Mouse (Mus musculus): ENCODE results near the gene Zfp341. TPM values are rescaled to one million over a fixed set of nuclear protein-coding genes. Genes with fewer than 3 reads are reported as not detected.
A peak's percentile ranks its signal among the peaks of the same experiment; 100 is the strongest.

Zfp341 gene
- polyA plus RNA-seq, 1 experiment from 2014 or later, result 2.1 TPM

DNA sequence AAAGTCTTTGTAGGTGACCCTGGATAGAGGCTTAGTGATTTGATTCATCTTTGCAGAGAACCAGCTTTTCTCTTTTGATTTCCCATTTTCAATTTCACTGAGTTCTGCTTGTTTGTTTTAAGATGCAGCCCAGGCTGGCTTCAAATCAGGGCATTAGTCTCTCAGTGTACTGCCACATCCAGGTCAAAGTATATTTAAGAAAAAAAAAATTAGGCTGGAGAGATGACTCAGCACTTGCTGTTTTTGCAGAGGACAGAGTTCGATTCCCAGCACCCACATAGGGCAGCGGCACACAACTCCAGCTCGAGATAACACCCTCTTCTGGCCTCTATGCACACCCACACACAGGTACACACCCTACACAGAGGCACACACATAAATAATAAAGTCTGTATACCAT is 21.9 kb upstream of the Zfp341 start:
- no peak overlapping the region for H3K4me2 ChIP-seq (replicated peaks)
- H3K27me3 ChIP-seq, result no peaks in the 10 kb centered on the region
- H3K4me3 ChIP-seq (replicated peaks), result no peak overlapping the region
- no peaks in the 10 kb centered on the region for H3K9me3 ChIP-seq
- ATAC-seq, result no peak
- WGBS, result 88% methylated on average over 3 of the region's 3 CpGs
- peaks cover 9% of the 10 kb centered on the region; the same call in 1 of the 2 replicates for H3K36me3 ChIP-seq
- no peaks in the 10 kb centered on the region for H3K4me1 ChIP-seq (replicated peaks)
- no peak overlapping the region for H3K9ac ChIP-seq (replicated peaks)
- H3K27ac ChIP-seq, result no peak overlapping the region

GRCm38 (mm10) chr2:154593025-154593424 is 20.1 kb upstream of the Zfp341 start:
- Histone ChIP-seq H3K4me1 (replicated peaks) (no peaks in the 10 kb centered on the region), H3K27ac (no peak overlapping the region), H3K9me3 (no peaks in the 10 kb centered on the region), H3K4me2 (replicated peaks) (no peak overlapping the region), H3K4me3 (replicated peaks) (no peak overlapping the region), H3K9ac (replicated peaks) (no peak overlapping the region), H3K36me3 (peaks cover 6% of the 10 kb centered on the region; the same call in 1 of the 2 replicates), H3K27me3 (no peaks in the 10 kb centered on the region)
- whole genome bisulfite sequencing, result 73% methylated on average over 3 of the region's 3 CpGs
- ATAC-seq, result no peak

DNA sequence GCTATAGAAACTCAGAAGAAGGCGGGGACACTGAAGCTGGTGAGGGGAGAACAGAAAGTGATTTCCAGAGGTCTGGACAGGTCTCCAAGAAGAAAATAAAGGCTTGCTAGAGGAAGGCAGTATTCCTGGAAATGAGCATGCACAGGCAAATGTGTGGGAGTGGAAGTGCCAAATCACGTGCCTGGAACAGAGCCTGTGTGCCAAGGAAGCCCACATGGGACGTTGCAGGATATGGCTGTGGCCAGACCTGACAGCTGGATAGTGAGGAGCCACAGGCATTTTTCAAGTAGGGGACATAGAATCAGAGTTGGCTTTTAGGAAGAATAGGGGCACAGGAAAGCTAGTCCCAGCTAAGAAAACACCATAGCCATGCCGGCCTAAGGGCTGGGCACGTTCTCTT is 17.3 kb upstream of the Zfp341 start:
- no peaks in the 10 kb centered on the region for H3K4me1 ChIP-seq (replicated peaks)

DNA sequence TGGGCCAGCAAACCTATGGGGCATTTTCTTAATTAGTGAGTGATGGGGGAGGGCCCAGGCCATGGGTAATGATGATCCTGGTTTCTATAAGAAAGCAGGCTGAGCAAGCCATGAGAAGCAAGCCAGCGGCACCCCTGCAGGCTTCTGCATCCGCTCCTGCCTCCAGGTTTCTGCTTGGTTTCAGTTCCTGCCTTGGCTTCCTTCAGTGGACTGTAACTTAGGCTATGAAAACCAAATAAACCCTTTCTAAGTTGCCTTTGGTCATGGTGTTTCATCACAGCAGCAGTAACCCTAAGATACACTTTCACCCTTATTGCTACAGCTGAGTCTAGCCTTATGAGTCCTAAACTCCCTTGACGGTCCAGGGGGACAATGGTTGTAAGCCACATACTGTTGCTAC is 15.7 kb upstream of the Zfp341 start:
- Histone ChIP-seq H3K4me1 (replicated peaks) (no peaks in the 10 kb centered on the region), H3K27ac (no peak overlapping the region), H3K9ac (replicated peaks) (no peak overlapping the region), H3K4me2 (replicated peaks) (no peak overlapping the region), H3K4me3 (replicated peaks) (no peak overlapping the region), H3K27me3 (no peaks in the 10 kb centered on the region), H3K9me3 (no peaks in the 10 kb centered on the region), H3K36me3 (peaks cover 6% of the 10 kb centered on the region; the same call in 1 of the 2 replicates)
- ATAC-seq, result no peak
- 86% methylated on average over 3 of the region's 3 CpGs for WGBS

More for the DNA sequence above, 17.3 kb upstream of the Zfp341 start:
- H3K4me2 ChIP-seq (replicated peaks), result no peak overlapping the region
- no peak overlapping the region for H3K4me3 ChIP-seq (replicated peaks)
- WGBS, result 82% methylated on average over 5 of the region's 5 CpGs
- no peak overlapping the region for H3K9ac ChIP-seq (replicated peaks)
- H3K27me3 ChIP-seq, result no peaks in the 10 kb centered on the region
- no peak for ATAC-seq
- peaks cover 6% of the 10 kb centered on the region; the same call in 1 of the 2 replicates for H3K36me3 ChIP-seq
- H3K27ac ChIP-seq, result no peak overlapping the region
- H3K9me3 ChIP-seq, result no peaks in the 10 kb centered on the region

GRCm38 (mm10) chr2:154600586-154600985 is 12.5 kb upstream of the Zfp341 start:
- Histone ChIP-seq H3K4me3 (replicated peaks) (no peak overlapping the region), H3K27me3 (0 out of 2 replicates have a peak, but pooled peaks cover 3% of the 10 kb centered on the region), H3K9ac (replicated peaks) (no peak overlapping the region), H3K4me2 (replicated peaks) (no peak overlapping the region), H3K27ac (no peak overlapping the region), H3K36me3 (no peaks in the 10 kb centered on the region), H3K9me3 (no peaks in the 10 kb centered on the region), H3K4me1 (replicated peaks) (peaks cover 12% of the 10 kb centered on the region)
- 67% methylated on average over 6 of the region's 6 CpGs for WGBS
- no peak for ATAC-seq

GRCm38 (mm10) chr2:154601324-154601723 is 11.8 kb upstream of the Zfp341 start:
- Histone ChIP-seq H3K9me3 (no peaks in the 10 kb centered on the region), H3K27ac (no peak overlapping the region), H3K27me3 (0 out of 2 replicates have a peak, but pooled peaks cover 6% of the 10 kb centered on the region), H3K9ac (replicated peaks) (no peak overlapping the region), H3K4me2 (replicated peaks) (no peak overlapping the region), H3K4me1 (replicated peaks) (peaks cover 12% of the 10 kb centered on the region), H3K4me3 (replicated peaks) (no peak overlapping the region), H3K36me3 (no peaks in the 10 kb centered on the region)
- no peak for ATAC-seq
- WGBS, result 68% methylated on average over 3 of the region's 3 CpGs

DNA sequence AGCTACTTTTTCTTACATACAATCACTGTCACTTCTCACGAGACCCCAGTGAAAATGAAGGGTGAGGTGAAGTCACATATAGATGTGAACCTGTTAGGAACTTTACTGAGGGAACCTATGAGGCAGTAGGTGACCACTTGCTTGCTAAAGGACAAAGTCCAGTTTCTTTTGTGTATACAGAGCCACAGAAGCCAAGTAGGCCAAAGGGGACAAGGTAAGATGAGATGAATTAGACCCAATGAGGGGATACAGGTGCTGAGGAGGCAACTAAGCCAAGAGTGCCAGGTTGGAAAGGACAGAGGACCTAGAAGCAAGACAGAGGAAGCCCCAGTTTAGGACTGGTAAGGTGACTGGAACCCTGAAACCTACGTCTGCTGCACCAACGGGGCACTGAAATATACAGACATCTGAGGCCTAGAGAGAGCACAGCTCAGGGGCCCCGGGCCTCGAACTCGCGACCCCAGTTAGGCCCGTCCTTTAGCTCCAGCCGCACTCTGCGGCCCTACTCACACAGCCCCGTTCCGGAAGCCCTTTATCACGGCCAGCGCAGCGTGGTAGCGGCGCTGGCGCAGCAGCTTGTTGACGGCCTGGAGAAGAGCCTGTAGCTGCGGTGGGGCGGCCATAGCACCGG is 10.0 kb upstream of the Zfp341 start:
- Histone ChIP-seq H3K9me3 (no peaks in the 10 kb centered on the region), H3K4me2 (replicated peaks) (peak overlapping the region; percentile 69), H3K27ac (0 out of 2 replicates have a peak overlapping the region, but pooled peaks have one; percentile 31), H3K27me3 (0 out of 2 replicates have a peak, but pooled peaks cover 13% of the 10 kb centered on the region), H3K9ac (replicated peaks) (peak overlapping the region; percentile 78), H3K36me3 (no peaks in the 10 kb centered on the region), H3K4me3 (replicated peaks) (peak overlapping the region; percentile 66), H3K4me1 (replicated peaks) (peaks cover 12% of the 10 kb centered on the region)
- ATAC-seq, result no peak; the same call in 1 of the 2 replicates
- 21% methylated on average over 22 of the region's 22 CpGs for WGBS

DNA sequence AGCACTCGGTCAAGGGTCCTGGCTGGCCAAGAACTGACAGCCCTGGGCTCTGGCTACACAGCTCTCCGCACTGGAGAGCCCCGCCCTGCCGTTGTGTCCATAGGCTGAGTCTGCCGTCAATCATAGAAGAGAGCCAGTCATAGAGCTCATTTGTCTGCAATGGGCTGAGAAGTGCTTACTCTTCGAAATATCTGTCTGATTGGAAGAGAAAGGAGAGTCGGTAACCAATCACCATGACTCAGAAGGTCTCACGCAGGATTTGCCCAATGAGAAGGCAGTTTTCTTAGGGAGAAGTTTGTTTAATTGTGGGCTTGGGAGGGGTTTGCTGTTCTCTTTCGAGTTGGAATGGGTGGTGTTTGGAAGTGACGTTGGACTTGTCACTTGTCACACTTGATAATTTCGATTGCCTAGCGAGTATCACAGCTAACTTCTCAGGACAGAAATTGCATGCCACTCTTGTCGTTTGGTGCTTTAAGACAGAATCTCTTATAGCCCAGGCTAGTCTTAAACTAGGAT is 9.4 kb upstream of the Zfp341 start, which contains the start of gene Pxmp4:
Pxmp4 (minus strand) TSS at position 71 of the 516 bp plus-strand sequence.
- Histone ChIP-seq H3K4me3 (replicated peaks) (peak within 1 kb of the TSS; percentile 66), H3K4me1 (replicated peaks) (peaks cover 12% of the 10 kb centered on the region), H3K9ac (replicated peaks) (peak within 1 kb of the TSS; percentile 78), H3K27me3 (0 out of 2 replicates have a peak, but pooled peaks cover 15% of the 10 kb centered on the region), H3K36me3 (no peaks in the 10 kb centered on the region), H3K4me2 (replicated peaks) (peak within 1 kb of the TSS; percentile 69), H3K9me3 (no peaks in the 10 kb centered on the region), H3K27ac (0 out of 2 replicates have a peak within 1 kb of the TSS, but pooled peaks have one; percentile 31)
- WGBS, result 2% methylated on average over 13 of the region's 13 CpGs
- ATAC-seq, result peak; percentile 100

DNA sequence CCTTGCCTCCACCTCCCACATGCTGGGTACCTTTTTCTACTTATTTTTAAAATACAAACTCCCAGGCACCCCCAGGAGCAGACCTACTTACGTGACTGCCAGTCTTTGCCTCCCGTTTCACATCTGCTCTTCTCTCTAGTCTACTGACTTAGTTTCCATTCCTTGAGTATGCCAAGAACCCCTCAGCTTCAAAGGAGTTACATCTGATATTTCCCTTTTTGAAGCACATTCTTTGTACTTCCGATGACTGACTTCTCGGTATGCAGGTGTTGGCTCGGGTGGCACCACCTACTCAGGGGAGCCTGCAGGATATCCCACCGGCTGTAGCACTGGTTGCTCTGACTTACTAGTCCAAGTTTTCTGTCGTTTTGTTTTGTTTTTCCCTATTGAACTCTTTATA is 8.9 kb upstream of the Zfp341 start:
- 46% methylated on average over 7 of the region's 7 CpGs for WGBS
- ATAC-seq, result no peak
- no peaks in the 10 kb centered on the region for H3K9me3 ChIP-seq

DNA sequence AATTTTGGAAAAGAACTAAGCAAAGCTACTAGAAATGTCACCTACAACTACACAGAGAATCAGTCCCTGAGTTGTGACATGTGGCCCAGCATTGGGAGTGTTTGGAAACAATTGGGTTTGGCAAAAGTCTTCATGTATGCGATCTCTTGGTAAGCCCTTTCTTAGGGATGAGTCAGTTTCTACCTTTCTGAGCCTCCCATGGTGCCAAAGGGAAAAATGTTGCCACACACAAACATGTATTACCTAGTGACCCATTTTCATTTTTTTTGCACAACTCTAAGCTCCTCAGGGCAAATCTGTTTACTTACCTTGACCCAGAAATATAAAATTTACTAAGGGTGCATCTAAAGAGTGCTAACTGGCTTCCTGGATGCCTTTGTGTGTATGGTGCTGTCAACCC is 6.1 kb upstream of the Zfp341 start:
- 76% methylated on average over 1 of the region's 1 CpGs for WGBS
- Histone ChIP-seq H3K27me3 (0 out of 2 replicates have a peak, but pooled peaks cover 20% of the 10 kb centered on the region), H3K36me3 (no peaks in the 10 kb centered on the region), H3K4me3 (replicated peaks) (no peak overlapping the region), H3K9ac (replicated peaks) (no peak overlapping the region), H3K27ac (no peak overlapping the region), H3K4me1 (replicated peaks) (peaks cover 12% of the 10 kb centered on the region), H3K9me3 (no peaks in the 10 kb centered on the region), H3K4me2 (replicated peaks) (no peak overlapping the region)
- no peak for ATAC-seq

More for the DNA sequence above, 8.9 kb upstream of the Zfp341 start:
- Histone ChIP-seq H3K9ac (replicated peaks) (no peak overlapping the region), H3K4me3 (replicated peaks) (peak overlapping the region; percentile 66), H3K27me3 (0 out of 2 replicates have a peak, but pooled peaks cover 20% of the 10 kb centered on the region), H3K36me3 (no peaks in the 10 kb centered on the region), H3K4me1 (replicated peaks) (peaks cover 12% of the 10 kb centered on the region), H3K27ac (no peak overlapping the region), H3K4me2 (replicated peaks) (peak overlapping the region; percentile 69)

DNA sequence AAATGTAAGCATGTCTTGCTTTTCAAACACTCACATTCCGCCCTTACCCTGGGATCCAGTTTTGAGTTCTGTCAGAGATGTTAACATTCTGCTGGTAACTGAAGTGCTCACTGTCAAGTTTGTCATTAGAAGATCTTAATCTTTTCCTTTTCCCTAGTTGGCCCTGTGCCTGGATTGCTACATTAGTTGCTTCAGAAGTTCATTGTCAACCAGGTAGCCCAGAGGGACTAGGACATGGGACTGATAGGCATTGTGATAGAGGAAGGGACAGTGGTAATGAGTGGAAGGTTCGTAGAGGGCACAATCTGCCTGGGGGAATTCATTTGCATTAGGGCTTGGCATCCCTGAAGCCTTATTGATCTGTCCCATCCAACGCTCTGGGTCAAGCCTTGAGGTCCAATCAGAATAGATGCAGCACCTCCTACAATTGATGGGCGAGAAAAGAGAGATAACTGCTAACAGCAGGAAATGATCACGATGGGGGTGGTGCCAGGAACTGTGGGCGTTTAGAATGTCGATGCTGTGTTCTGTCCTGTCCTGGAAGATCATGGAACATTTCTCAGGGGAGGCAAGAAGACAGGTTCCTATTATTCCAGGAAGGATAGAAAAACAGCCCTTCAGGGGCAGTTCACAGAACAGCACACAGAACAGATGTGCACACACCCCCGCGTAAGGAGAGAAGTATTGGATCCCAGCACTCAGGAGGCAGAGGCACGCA is 3.9 kb upstream of the Zfp341 start:
- WGBS, result 73% methylated on average over 10 of the region's 10 CpGs
- Histone ChIP-seq H3K36me3 (no peaks in the 10 kb centered on the region), H3K4me1 (replicated peaks) (peaks cover 13% of the 10 kb centered on the region), H3K9ac (replicated peaks) (no peak overlapping the region), H3K9me3 (no peaks in the 10 kb centered on the region), H3K4me2 (replicated peaks) (no peak overlapping the region), H3K4me3 (replicated peaks) (no peak overlapping the region), H3K27ac (no peak overlapping the region), H3K27me3 (0 out of 2 replicates have a peak, but pooled peaks cover 20% of the 10 kb centered on the region)
- no peak for ATAC-seq

Data from midbrain, embryonic 13.5 days (tissue).